Mouse (Mus musculus): Measurements from ENCODE around the gene Fancg. TPM values are rescaled to one million over a fixed set of nuclear protein-coding genes. Genes with fewer than 3 reads are reported as not detected.

Fancg gene
- polyA plus RNA-seq, 1 experiment: 2.6 TPM

GRCm38 (mm10) chr4:43019176-43019575 lies 8.9 kb upstream of the Fancg start:
- no peak overlapping the region for H3ac ChIP-seq (ENCODE audit: control insufficient read depth, insufficient read length)
- TF ChIP-seq MAX (IDR thresholded peaks at IDR 0.05; ENCODE audit: low read depth): no peak
- TF ChIP-seq MYOD1 (IDR thresholded peaks at IDR 0.05; ENCODE audit: control insufficient read depth in 1 of 3, insufficient read length in 2 of 3, low read depth in 2 of 3): no peak
- no peak for TF ChIP-seq E2F4 (IDR thresholded peaks at IDR 0.05; ENCODE audit: insufficient read depth)
- no peak for TF ChIP-seq MYOG (IDR thresholded peaks at IDR 0.05; ENCODE audit: control insufficient read depth in 1 of 3, insufficient read depth in 1 of 3, insufficient read length in 2 of 3, low read depth in 2 of 3)
- TF ChIP-seq SRF (IDR thresholded peaks at IDR 0.05; ENCODE audit: control insufficient read depth, insufficient read length, low read depth): no peak
- TF ChIP-seq TCF12 (IDR thresholded peaks at IDR 0.05; ENCODE audit: insufficient read depth, poor library complexity, severe bottlenecking): no peak
- TF ChIP-seq POLR2A (IDR thresholded peaks at IDR 0.05; ENCODE audit: insufficient read length, low read depth): no peak
- H3K27me3 ChIP-seq (ENCODE audit: control insufficient read depth, insufficient read depth, insufficient read length): no peaks in the 10 kb centered on the region
- no peak overlapping the region for H3K4me2 ChIP-seq (ENCODE audit: low read depth)
- no peak overlapping the region for H3K4me3 ChIP-seq
- H3K79me2 ChIP-seq (ENCODE audit: control insufficient read depth, insufficient read depth): no peaks in the 10 kb centered on the region
- no peaks in the 10 kb centered on the region for H3K36me3 ChIP-seq (ENCODE audit: control insufficient read depth, insufficient read depth)

- Histone ChIP-seq H3K4me2 (ENCODE audit: low read depth) (no peak overlapping the region), H3K79me2 (ENCODE audit: control insufficient read depth, insufficient read depth) (no peaks in the 10 kb centered on the region), H3K27me3 (ENCODE audit: control insufficient read depth, insufficient read depth, insufficient read length) (no peaks in the 10 kb centered on the region), H3K4me3 (no peak overlapping the region), H3K36me3 (ENCODE audit: control insufficient read depth, insufficient read depth) (no peaks in the 10 kb centered on the region), H3ac (ENCODE audit: control insufficient read depth, insufficient read length) (no peak overlapping the region)
- TF ChIP-seq TCF12 (IDR thresholded peaks at IDR 0.05; ENCODE audit: insufficient read depth, poor library complexity, severe bottlenecking) (no peak), E2F4 (IDR thresholded peaks at IDR 0.05; ENCODE audit: insufficient read depth) (no peak), SRF (IDR thresholded peaks at IDR 0.05; ENCODE audit: control insufficient read depth, insufficient read length, low read depth) (no peak), USF1 (IDR thresholded peaks at IDR 0.05; ENCODE audit: low read depth) (no peak), POLR2AphosphoS2 (IDR thresholded peaks at IDR 0.05; ENCODE audit: insufficient read length, low read depth) (no peak), REST (IDR thresholded peaks at IDR 0.05; ENCODE audit: insufficient read depth, insufficient read length) (no peak), MYOD1 (IDR thresholded peaks at IDR 0.05; ENCODE audit: control insufficient read depth in 1 of 3, insufficient read length in 2 of 3, low read depth in 2 of 3) (no peak), POLR2A (IDR thresholded peaks at IDR 0.05; ENCODE audit: insufficient read length, low read depth) (no peak), CEBPB (IDR thresholded peaks at IDR 0.05; ENCODE audit: insufficient read depth, poor library complexity, severe bottlenecking) (no peak), MAX (IDR thresholded peaks at IDR 0.05; ENCODE audit: low read depth) (no peak), MYOG (IDR thresholded peaks at IDR 0.05; ENCODE audit: control insufficient read depth in 1 of 3, insufficient read depth in 1 of 3, insufficient read length in 2 of 3, low read depth in 2 of 3) (no peak), TCF3 (IDR thresholded peaks at IDR 0.05; ENCODE audit: insufficient read length, low read depth) (no peak)
These were observed 7.8 kb upstream of the Fancg start for GRCm38 (mm10) chr4:43018156-43018555.

GRCm38 (mm10) chr4:43012091-43012490 lies 1.8 kb upstream of the Fancg start:
- Histone ChIP-seq H3ac (ENCODE audit: control insufficient read depth, insufficient read length) (no peak overlapping the region), H3K79me2 (ENCODE audit: control insufficient read depth, insufficient read depth) (no peaks in the 10 kb centered on the region), H3K36me3 (ENCODE audit: control insufficient read depth, insufficient read depth) (no peaks in the 10 kb centered on the region), H3K4me2 (ENCODE audit: low read depth) (no peak overlapping the region), H3K4me3 (no peak overlapping the region), H3K27me3 (ENCODE audit: control insufficient read depth, insufficient read depth, insufficient read length) (no peaks in the 10 kb centered on the region)
- TF ChIP-seq TCF3 (IDR thresholded peaks at IDR 0.05; ENCODE audit: insufficient read length, low read depth): no peak
- TF ChIP-seq CEBPB (IDR thresholded peaks at IDR 0.05; ENCODE audit: insufficient read depth, poor library complexity, severe bottlenecking): peak; percentile 30; the same call in 1 of the 2 replicates

- TF ChIP-seq TCF12 (IDR thresholded peaks at IDR 0.05; ENCODE audit: insufficient read depth, poor library complexity, severe bottlenecking) (no peak), MAX (IDR thresholded peaks at IDR 0.05; ENCODE audit: low read depth) (no peak), REST (IDR thresholded peaks at IDR 0.05; ENCODE audit: insufficient read depth, insufficient read length) (no peak), MYOD1 (IDR thresholded peaks at IDR 0.05; ENCODE audit: control insufficient read depth in 1 of 3, insufficient read length in 2 of 3, low read depth in 2 of 3) (no peak), POLR2AphosphoS2 (IDR thresholded peaks at IDR 0.05; ENCODE audit: insufficient read length, low read depth) (no peak)
- no peaks in the 10 kb centered on the region for H3K27me3 ChIP-seq (ENCODE audit: control insufficient read depth, insufficient read depth, insufficient read length)
- no peak overlapping the region for H3ac ChIP-seq (ENCODE audit: control insufficient read depth, insufficient read length)
- no peak overlapping the region for H3K4me2 ChIP-seq (ENCODE audit: low read depth)
- H3K36me3 ChIP-seq (ENCODE audit: control insufficient read depth, insufficient read depth): no peaks in the 10 kb centered on the region
- H3K79me2 ChIP-seq (ENCODE audit: control insufficient read depth, insufficient read depth): no peaks in the 10 kb centered on the region
- no peak overlapping the region for H3K4me3 ChIP-seq
These were observed 4.5 kb downstream of the Fancg start for GRCm38 (mm10) chr4:43005765-43006164.

- H3K79me2 ChIP-seq (ENCODE audit: control insufficient read depth, insufficient read depth): no peaks in the 10 kb centered on the region
- H3K4me2 ChIP-seq (ENCODE audit: low read depth): no peak overlapping the region
- no peak for TF ChIP-seq MAX (IDR thresholded peaks at IDR 0.05; ENCODE audit: low read depth)
- no peak for TF ChIP-seq TCF12 (IDR thresholded peaks at IDR 0.05; ENCODE audit: insufficient read depth, poor library complexity, severe bottlenecking)
These were observed 5.4 kb downstream of the Fancg start for GRCm38 (mm10) chr4:43004951-43005350.

More at GRCm38 (mm10) chr4:43004951-43005350, 5.4 kb downstream of the Fancg start:
- Histone ChIP-seq H3K4me3 (no peak overlapping the region), H3K27me3 (ENCODE audit: control insufficient read depth, insufficient read depth, insufficient read length) (no peaks in the 10 kb centered on the region), H3ac (ENCODE audit: control insufficient read depth, insufficient read length) (no peak overlapping the region), H3K36me3 (ENCODE audit: control insufficient read depth, insufficient read depth) (no peaks in the 10 kb centered on the region)

Data from myocyte (in vitro differentiated cells).